Mouse (Mus musculus): ENCODE measurements around the gene Nrtn. TPM values are rescaled to one million over a fixed set of nuclear protein-coding genes. Genes with fewer than 3 reads are reported as not detected.

Nrtn gene
- polyA plus RNA-seq, 1 experiment from 2014 or later, result 1.0 TPM

- H3K27ac ChIP-seq (ENCODE audit: low read length), result no peak overlapping the region
- no peak overlapping the region for H3K4me2 ChIP-seq (ENCODE audit: low read depth, low read length)
- H3K36me3 ChIP-seq (ENCODE audit: control insufficient read depth, insufficient read depth), result no peaks in the 10 kb centered on the region
- no peak for ATAC-seq (ENCODE audit: low read depth)
- 63% methylated on average over 2 of the region's 2 CpGs for WGBS (ENCODE audit: insufficient replicate concordance)
- no peak overlapping the region for H3K9ac ChIP-seq (ENCODE audit: low read depth, low read length)
- H3K4me1 ChIP-seq (ENCODE audit: control insufficient read depth, low read depth, low read length), result peaks cover 8% of the 10 kb centered on the region
- H3K4me3 ChIP-seq (ENCODE audit: low read depth, low read length), result no peak overlapping the region
- H3K27me3 ChIP-seq (ENCODE audit: control insufficient read depth, insufficient read depth, low read depth, low read length), result peaks cover 2% of the 10 kb centered on the region; the same call in 1 of the 2 replicates
- no peaks in the 10 kb centered on the region for H3K9me3 ChIP-seq (replicated peaks; ENCODE audit: control insufficient read depth, low read length)
Measured at GRCm38 (mm10) chr17:56729656-56730055, 27.7 kb downstream of the Nrtn start.

DNA sequence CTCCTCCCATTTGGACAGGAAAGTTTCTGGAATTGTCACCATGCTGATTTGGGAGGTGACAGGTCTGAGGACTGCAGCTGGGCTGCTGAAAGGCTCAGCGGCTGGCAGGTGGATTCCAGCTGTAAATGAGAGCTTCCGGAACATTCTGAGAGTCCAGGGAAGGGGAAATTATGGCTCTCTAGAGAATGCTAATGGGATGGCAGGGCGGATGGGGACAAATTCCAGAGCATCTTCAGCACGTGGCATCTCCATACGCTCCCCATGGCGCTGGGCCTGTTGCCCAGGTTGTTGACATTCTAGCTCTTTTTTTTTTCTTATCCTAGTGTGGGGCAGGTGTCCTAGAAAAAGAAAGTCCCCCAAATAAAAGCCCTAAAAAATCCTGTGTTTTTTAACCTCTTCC is 28.2 kb downstream of the Nrtn start:
- WGBS (ENCODE audit: insufficient replicate concordance), result 56% methylated on average over 6 of the region's 6 CpGs
- peaks cover 8% of the 10 kb centered on the region for H3K4me1 ChIP-seq (ENCODE audit: control insufficient read depth, low read depth, low read length)
- no peak overlapping the region for H3K4me3 ChIP-seq (ENCODE audit: low read depth, low read length)
- peaks cover 2% of the 10 kb centered on the region; the same call in 1 of the 2 replicates for H3K27me3 ChIP-seq (ENCODE audit: control insufficient read depth, insufficient read depth, low read depth, low read length)
- no peaks in the 10 kb centered on the region for H3K9me3 ChIP-seq (replicated peaks; ENCODE audit: control insufficient read depth, low read length)
- H3K9ac ChIP-seq (ENCODE audit: low read depth, low read length), result no peak overlapping the region
- H3K27ac ChIP-seq (ENCODE audit: low read length), result no peak overlapping the region
- no peak overlapping the region for H3K4me2 ChIP-seq (ENCODE audit: low read depth, low read length)
- ATAC-seq (ENCODE audit: low read depth), result no peak
- no peaks in the 10 kb centered on the region for H3K36me3 ChIP-seq (ENCODE audit: control insufficient read depth, insufficient read depth)

GRCm38 (mm10) chr17:56728117-56728516 is 29.2 kb downstream of the Nrtn start:
- H3K27me3 ChIP-seq (ENCODE audit: control insufficient read depth, insufficient read depth, low read depth, low read length), result no peaks in the 10 kb centered on the region
- no peak overlapping the region for H3K4me2 ChIP-seq (ENCODE audit: low read depth, low read length)
- H3K36me3 ChIP-seq (ENCODE audit: control insufficient read depth, insufficient read depth), result no peaks in the 10 kb centered on the region
- peaks cover 8% of the 10 kb centered on the region for H3K4me1 ChIP-seq (ENCODE audit: control insufficient read depth, low read depth, low read length)
- no peak overlapping the region for H3K27ac ChIP-seq (ENCODE audit: low read length)
- 13% methylated on average over 12 of the region's 12 CpGs for WGBS (ENCODE audit: insufficient replicate concordance)
- H3K9ac ChIP-seq (ENCODE audit: low read depth, low read length), result no peak overlapping the region; the same call in 1 of the 2 replicates
- no peak for ATAC-seq (ENCODE audit: low read depth)
- no peaks in the 10 kb centered on the region for H3K9me3 ChIP-seq (replicated peaks; ENCODE audit: control insufficient read depth, low read length)
- no peak overlapping the region for H3K4me3 ChIP-seq (ENCODE audit: low read depth, low read length)

- peak; percentile 47; the same call in 1 of the 2 replicates for ATAC-seq (ENCODE audit: low read depth)
- H3K27ac ChIP-seq (ENCODE audit: low read length), result no peak overlapping the region
- whole genome bisulfite sequencing (ENCODE audit: insufficient replicate concordance), result 12% methylated on average over 12 of the region's 12 CpGs
Measured at GRCm38 (mm10) chr17:56727659-56728058, 29.7 kb downstream of the Nrtn start.

GRCm38 (mm10) chr17:56727029-56727649 is 30.2 kb downstream of the Nrtn start:
- no peak overlapping the region for H3K4me2 ChIP-seq (ENCODE audit: low read depth, low read length)
- no peak for ATAC-seq (ENCODE audit: low read depth)
- H3K27ac ChIP-seq (ENCODE audit: low read length), result no peak overlapping the region
- no peak overlapping the region for H3K4me3 ChIP-seq (ENCODE audit: low read depth, low read length)
- WGBS (ENCODE audit: insufficient replicate concordance), result 23% methylated on average over 7 of the region's 7 CpGs
- peaks cover 3% of the 10 kb centered on the region; the same call in 1 of the 2 replicates for H3K36me3 ChIP-seq (ENCODE audit: control insufficient read depth, insufficient read depth)
- no peaks in the 10 kb centered on the region for H3K9me3 ChIP-seq (replicated peaks; ENCODE audit: control insufficient read depth, low read length)
- peaks cover 8% of the 10 kb centered on the region for H3K4me1 ChIP-seq (ENCODE audit: control insufficient read depth, low read depth, low read length)
- H3K9ac ChIP-seq (ENCODE audit: low read depth, low read length), result no peak overlapping the region
- no peaks in the 10 kb centered on the region for H3K27me3 ChIP-seq (ENCODE audit: control insufficient read depth, insufficient read depth, low read depth, low read length)

More at GRCm38 (mm10) chr17:56727659-56728058, 29.7 kb downstream of the Nrtn start:
- Histone ChIP-seq H3K27me3 (ENCODE audit: control insufficient read depth, insufficient read depth, low read depth, low read length) (no peaks in the 10 kb centered on the region), H3K4me2 (ENCODE audit: low read depth, low read length) (no peak overlapping the region), H3K4me1 (ENCODE audit: control insufficient read depth, low read depth, low read length) (peaks cover 8% of the 10 kb centered on the region), H3K9me3 (replicated peaks; ENCODE audit: control insufficient read depth, low read length) (no peaks in the 10 kb centered on the region), H3K36me3 (ENCODE audit: control insufficient read depth, insufficient read depth) (no peaks in the 10 kb centered on the region), H3K9ac (ENCODE audit: low read depth, low read length) (no peak overlapping the region; the same call in 1 of the 2 replicates), H3K4me3 (ENCODE audit: low read depth, low read length) (no peak overlapping the region)

DNA sequence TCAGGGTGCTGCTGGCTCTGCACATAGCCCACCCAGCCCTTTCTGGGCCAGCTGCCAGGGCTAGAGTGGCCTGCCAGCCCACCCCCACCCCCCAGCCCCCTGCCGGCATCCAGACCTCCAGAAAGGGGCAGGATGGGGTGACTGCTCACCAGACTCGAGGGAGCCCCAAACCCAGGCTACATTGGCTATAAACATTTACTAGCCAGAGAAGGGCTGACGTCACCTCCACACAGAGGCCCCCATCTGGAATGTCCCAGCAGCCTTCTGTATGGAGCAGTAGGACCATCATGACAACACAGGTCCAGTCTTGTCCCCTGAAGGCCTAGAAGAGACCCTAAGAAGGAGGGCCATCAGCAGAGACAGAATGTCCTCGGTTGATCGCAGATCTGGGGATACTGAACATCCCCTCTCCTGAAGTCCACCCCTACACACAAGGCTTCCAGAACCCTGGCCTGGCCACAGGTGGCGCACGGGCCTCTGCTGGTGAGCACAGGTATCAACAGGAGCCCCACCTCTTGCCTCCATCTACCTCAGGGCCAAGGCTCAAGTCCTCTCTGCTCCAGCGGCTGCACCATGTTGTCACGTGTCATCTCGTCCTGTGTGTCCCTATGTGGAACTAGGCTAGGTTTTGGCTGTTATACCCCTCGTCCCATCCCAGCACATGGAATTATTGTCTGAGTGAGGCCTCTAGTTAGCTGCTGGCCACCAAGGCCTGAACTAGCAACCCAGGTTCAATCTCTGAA is 33.7 kb downstream of the Nrtn start:
- no peak for ATAC-seq (ENCODE audit: low read depth)
- Histone ChIP-seq H3K27ac (ENCODE audit: low read length) (no peak overlapping the region), H3K9ac (ENCODE audit: low read depth, low read length) (no peak overlapping the region), H3K4me1 (ENCODE audit: control insufficient read depth, low read depth, low read length) (peaks cover 15% of the 10 kb centered on the region), H3K9me3 (replicated peaks; ENCODE audit: control insufficient read depth, low read length) (no peaks in the 10 kb centered on the region), H3K4me2 (ENCODE audit: low read depth, low read length) (no peak overlapping the region), H3K36me3 (ENCODE audit: control insufficient read depth, insufficient read depth) (peaks cover 11% of the 10 kb centered on the region), H3K27me3 (ENCODE audit: control insufficient read depth, insufficient read depth, low read depth, low read length) (no peaks in the 10 kb centered on the region), H3K4me3 (ENCODE audit: low read depth, low read length) (no peak overlapping the region)
- WGBS (ENCODE audit: insufficient replicate concordance), result 78% methylated on average over 11 of the region's 11 CpGs

DNA sequence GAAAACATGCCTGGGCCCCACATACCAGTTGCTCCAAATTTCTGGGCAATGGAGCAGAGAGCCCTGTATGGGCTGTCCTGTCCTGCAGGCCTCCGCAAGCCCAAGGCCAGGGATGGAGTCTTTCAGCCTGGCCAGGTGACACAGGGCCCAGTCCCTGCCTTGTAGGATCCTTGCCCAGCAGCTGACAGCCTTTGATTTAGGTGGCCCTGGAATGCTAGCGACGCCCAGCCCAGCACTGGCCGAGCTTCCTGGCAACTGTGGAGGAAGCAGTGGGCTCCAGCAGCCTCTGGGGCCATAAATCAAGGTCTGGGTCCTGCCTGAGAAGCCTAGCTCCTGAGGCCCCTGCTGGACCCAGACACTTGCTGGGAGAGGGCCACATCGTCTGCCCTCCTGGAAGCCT is 34.9 kb downstream of the Nrtn start:
- H3K27me3 ChIP-seq (ENCODE audit: control insufficient read depth, insufficient read depth, low read depth, low read length), result no peaks in the 10 kb centered on the region
- H3K4me2 ChIP-seq (ENCODE audit: low read depth, low read length), result no peak overlapping the region
- ATAC-seq (ENCODE audit: low read depth), result no peak
- H3K9me3 ChIP-seq (replicated peaks; ENCODE audit: control insufficient read depth, low read length), result no peaks in the 10 kb centered on the region
- no peak overlapping the region for H3K9ac ChIP-seq (ENCODE audit: low read depth, low read length)
- H3K4me1 ChIP-seq (ENCODE audit: control insufficient read depth, low read depth, low read length), result peaks cover 12% of the 10 kb centered on the region
- H3K27ac ChIP-seq (ENCODE audit: low read length), result no peak overlapping the region
- H3K36me3 ChIP-seq (ENCODE audit: control insufficient read depth, insufficient read depth), result peaks cover 11% of the 10 kb centered on the region
- 65% methylated on average over 5 of the region's 5 CpGs for WGBS (ENCODE audit: insufficient replicate concordance)
- no peak overlapping the region for H3K4me3 ChIP-seq (ENCODE audit: low read depth, low read length)

DNA sequence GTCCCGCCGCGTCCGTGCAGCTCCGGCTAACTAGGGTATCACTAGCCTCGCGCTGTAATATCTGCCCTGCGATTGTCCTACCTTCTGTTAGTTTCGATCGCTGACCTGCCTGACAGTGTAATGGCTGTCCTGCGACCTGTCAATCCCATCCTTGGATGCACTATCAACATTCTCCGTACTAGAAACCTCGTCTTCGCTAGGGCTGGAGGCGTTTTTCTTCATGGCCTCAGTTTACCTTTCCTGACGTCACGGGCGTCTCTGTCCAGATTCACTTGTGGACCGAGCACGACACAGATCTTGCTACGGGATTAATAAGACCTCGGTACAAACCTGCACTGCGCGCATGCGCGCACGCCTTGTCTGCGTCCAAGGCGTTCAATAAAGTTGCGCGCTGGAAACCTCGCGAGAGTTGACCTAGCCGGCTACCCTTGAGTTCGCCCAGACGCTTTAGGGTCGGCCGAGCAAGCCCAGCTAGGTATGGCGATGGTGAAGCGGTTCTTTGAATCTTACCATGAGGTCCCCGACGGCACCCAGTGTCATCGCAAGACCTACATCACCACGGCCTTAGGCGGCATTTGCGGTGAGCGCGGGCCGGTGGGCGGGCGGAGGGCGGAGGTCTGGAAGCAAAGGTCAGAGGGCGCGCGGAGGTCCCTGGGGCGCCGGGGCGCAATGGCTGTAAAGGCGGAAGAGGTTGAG is 39.8 kb downstream of the Nrtn start, which contains the start of the genes Ndufa11 and Vmac:
Gene Ndufa11 (plus strand): TSS at position 405 of the 696 bp plus-strand sequence.
Gene Vmac (minus strand): TSS at position 660 of the 696 bp plus-strand sequence.
- H3K36me3 ChIP-seq (ENCODE audit: control insufficient read depth, insufficient read depth), result peaks cover 11% of the 10 kb centered on the region
- H3K27ac ChIP-seq (ENCODE audit: low read length), result peak within 1 kb of the TSS; percentile 84
- H3K4me3 ChIP-seq (ENCODE audit: low read depth, low read length), result peak within 1 kb of the TSS; percentile 81
- H3K9ac ChIP-seq (ENCODE audit: low read depth, low read length), result peak within 1 kb of the TSS; percentile 85
- peak; percentile 75 for ATAC-seq (ENCODE audit: low read depth)
- WGBS (ENCODE audit: insufficient replicate concordance), result under 1% methylated on average over 59 of the region's 59 CpGs
- no peaks in the 10 kb centered on the region for H3K27me3 ChIP-seq (ENCODE audit: control insufficient read depth, insufficient read depth, low read depth, low read length)
- H3K4me2 ChIP-seq (ENCODE audit: low read depth, low read length), result peak within 1 kb of the TSS; percentile 98
- peaks cover 23% of the 10 kb centered on the region for H3K4me1 ChIP-seq (ENCODE audit: control insufficient read depth, low read depth, low read length)
- H3K9me3 ChIP-seq (replicated peaks; ENCODE audit: control insufficient read depth, low read length), result no peaks in the 10 kb centered on the region
